Mouse (Mus musculus) neutrophil, adult 5-6 weeks (primary cell): ENCODE results near the gene Gm45713. TPM values are rescaled to one million over a fixed set of nuclear protein-coding genes. Genes with fewer than 3 reads are reported as not detected.
"Not testable (repeated sequence)": the region's sequence is repeated elsewhere in the genome, so short reads cannot be mapped to it uniquely, and the experiment has no call there.

Experiments used
- ATAC-seq: fragments of 151-379, 151-347 bp; 2 replicates; pipeline ENCODE4 v1.8.0; 2017; ENCODE audit warnings: mild to moderate bottlenecking, moderate TSS enrichment; ENCODE audit not compliant: insufficient number of reproducible peaks, poor library complexity, low FRiP score, severe bottlenecking; ENCODE audit errors: extremely low read depth
- total RNA-seq: library from RNA; stranded (forward); fragments of 200-1000 nt; gene quantifications from 2 replicates; pipeline ENCODE4 v1.2.3, GENCODE M21; 2017

The Gm45713 gene
- total RNA-seq, 1 experiment from 2014 or later, result 0.58 TPM

- ATAC-seq, result no peak
Observed at GRCm38 (mm10) chr7:45107052-45107645, 28.9 kb downstream of the Gm45713 start.

GRCm38 (mm10) chr7:45106441-45106840 is 29.6 kb downstream of the Gm45713 start:
- ATAC-seq, result no peak

- no peak for ATAC-seq
Observed at GRCm38 (mm10) chr7:45105491-45105890, 30.5 kb downstream of the Gm45713 start.

GRCm38 (mm10) chr7:45104941-45105340 is 31.1 kb downstream of the Gm45713 start:
- ATAC-seq, result no peak

- no peak for ATAC-seq
Observed at GRCm38 (mm10) chr7:45103652-45104180, 32.3 kb downstream of the Gm45713 start, which contains the start of gene Fcgrt. Gene Fcgrt (minus strand): TSS chr7:45103851.

GRCm38 (mm10) chr7:45102940-45103585 is 33.0 kb downstream of the Gm45713 start:
- no peak for ATAC-seq

GRCm38 (mm10) chr7:45102441-45102840 is 33.6 kb downstream of the Gm45713 start:
- no peak for ATAC-seq

GRCm38 (mm10) chr7:45100046-45100445 is 36.0 kb downstream of the Gm45713 start:
- no peak for ATAC-seq

- ATAC-seq, result no peak
Observed at GRCm38 (mm10) chr7:45098541-45099240, 37.3 kb downstream of the Gm45713 start.

- no peak for ATAC-seq
Observed at GRCm38 (mm10) chr7:45097479-45097878, 38.6 kb downstream of the Gm45713 start.

- not testable (repeated sequence) for ATAC-seq
Observed at GRCm38 (mm10) chr7:45095965-45096364, 40.1 kb downstream of the Gm45713 start.

GRCm38 (mm10) chr7:45095367-45095766 is 40.7 kb downstream of the Gm45713 start:
- ATAC-seq, result no peak

- no peak for ATAC-seq
Observed at GRCm38 (mm10) chr7:45094121-45094520, 41.9 kb downstream of the Gm45713 start.

- ATAC-seq, result no peak
Observed at GRCm38 (mm10) chr7:45093516-45093905, 42.5 kb downstream of the Gm45713 start.

- no peak for ATAC-seq
Observed at GRCm38 (mm10) chr7:45092828-45093515, 43.1 kb downstream of the Gm45713 start.

- no peak for ATAC-seq
Observed at GRCm38 (mm10) chr7:45092048-45092447, 44.0 kb downstream of the Gm45713 start, which contains the start of gene Rcn3. Gene Rcn3 (minus strand): TSS chr7:45092221.

GRCm38 (mm10) chr7:45091001-45091990 is 44.7 kb downstream of the Gm45713 start:
- peak; percentile 63 for ATAC-seq
